Mouse (Mus musculus) neural tube, embryonic 12.5 days (tissue): ENCODE measurements around the gene Id2. TPM values are rescaled to one million over a fixed set of nuclear protein-coding genes. Genes with fewer than 3 reads are reported as not detected.
A peak's percentile ranks its signal among the peaks of the same experiment; 100 is the strongest.

Experiments used
- ATAC-seq: fragments of 200-750 bp; cut with Nextera tagmentation; 2 replicates; pipeline ENCODE4 v1.8.0; 2017; ENCODE audit warnings: low read depth, mild to moderate bottlenecking, moderate TSS enrichment, moderate library complexity; ENCODE audit not compliant: low FRiP score
- H3K27ac ChIP-seq: fragments of 300-500 bp; sonication (generic); 2 replicates; pipeline ENCODE4 v1.5.1; 2016
- H3K27me3 ChIP-seq: fragments of 300-500 bp; sonication (generic); replicated peaks from 2 replicates; pipeline ENCODE4 v1.6.1; 2016; ENCODE audit warnings: mild to moderate bottlenecking
- H3K36me3 ChIP-seq: fragments of 300-500 bp; sonication (generic); 2 replicates; pipeline ENCODE4 v1.6.1; 2016; ENCODE audit warnings: mild to moderate bottlenecking
- H3K4me1 ChIP-seq: fragments of 300-500 bp; sonication (generic); 2 replicates; pipeline ENCODE4 v1.6.1; 2016
- H3K4me2 ChIP-seq: fragments of 300-500 bp; sonication (generic); replicated peaks from 2 replicates; pipeline ENCODE4 v1.6.1; 2016; ENCODE audit warnings: mild to moderate bottlenecking
- H3K4me3 ChIP-seq: fragments of 300-500 bp; sonication (generic); 2 replicates; pipeline ENCODE4 v1.5.1; 2016
- H3K9ac ChIP-seq: fragments of 300-500 bp; sonication (generic); 2 replicates; pipeline ENCODE4 v1.6.1; 2016; ENCODE audit warnings: mild to moderate bottlenecking
- H3K9me3 ChIP-seq: fragments of 300-500 bp; sonication (generic); 2 replicates; pipeline ENCODE4 v1.6.1; 2016; ENCODE audit warnings: mild to moderate bottlenecking
- WGBS: fragments of 180-500 bp; shearing (Covaris S2); methylation state at CpG from one replicate; pipeline ENCODE4 v1.1.7; 2016; 5-methylcytosine and 5-hydroxymethylcytosine counted together
- polyA plus RNA-seq: library from polyadenylated mRNA; unstranded; fragments of >200 nt; fragmentation: Nextera tagmentation; extraction: Ambion mirVana; gene quantifications from 2 replicates; pipeline ENCODE4 v1.2.1, GENCODE M21; 2016

Gene Id2
- polyA plus RNA-seq, 1 experiment from 2014 or later, result 211 TPM

DNA sequence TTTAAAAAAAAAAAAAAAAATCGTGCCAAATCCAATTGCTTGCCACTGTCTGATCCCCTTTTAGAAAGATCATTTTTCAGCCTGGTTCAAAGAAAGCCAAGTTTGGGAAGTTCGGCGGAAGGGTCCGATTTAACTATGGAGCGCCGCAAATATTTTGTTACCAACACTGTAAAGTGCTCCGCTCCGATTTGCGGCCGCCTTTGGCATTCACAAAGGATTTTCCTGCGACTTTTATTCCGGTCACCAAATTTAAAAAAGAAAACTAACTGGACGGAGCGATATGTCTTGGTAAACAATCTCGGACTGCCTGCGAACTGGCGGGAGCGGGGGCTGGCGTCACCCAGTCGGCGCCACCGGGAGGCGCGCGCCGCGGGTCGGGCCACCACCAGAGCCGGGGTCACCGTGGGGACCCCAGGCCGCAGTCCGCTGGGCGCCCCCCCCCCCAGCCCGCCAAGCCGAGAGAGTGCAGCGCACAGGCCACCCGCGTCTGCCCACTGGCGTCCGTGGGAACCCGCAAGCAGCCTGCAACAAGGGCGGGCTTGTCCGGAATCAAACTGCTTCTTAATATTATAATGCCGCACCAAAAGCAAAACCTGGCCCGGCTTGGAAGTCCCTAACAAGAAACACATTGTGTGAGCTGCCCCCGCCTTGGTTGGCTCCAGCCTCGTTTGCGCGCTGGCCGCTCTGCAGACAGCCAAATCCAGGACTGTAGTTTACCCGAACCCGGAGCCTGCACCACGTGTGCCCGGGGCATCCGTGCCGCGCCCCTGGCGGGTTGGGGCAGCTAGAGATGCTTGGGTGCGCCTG is 3.7 kb upstream of the Id2 start:
- Histone ChIP-seq H3K9me3 (no peaks in the 10 kb centered on the region), H3K36me3 (no peaks in the 10 kb centered on the region), H3K27ac (peak overlapping the region; percentile 71; the same call in 1 of the 2 replicates), H3K9ac (peak overlapping the region; percentile 74), H3K4me2 (peak overlapping the region; percentile 96), H3K4me1 (peaks cover 49% of the 10 kb centered on the region), H3K4me3 (peak overlapping the region; percentile 49), H3K27me3 (no peaks in the 10 kb centered on the region)
- under 1% methylated on average over 59 of the region's 59 CpGs for WGBS
- ATAC-seq, result no peak

DNA sequence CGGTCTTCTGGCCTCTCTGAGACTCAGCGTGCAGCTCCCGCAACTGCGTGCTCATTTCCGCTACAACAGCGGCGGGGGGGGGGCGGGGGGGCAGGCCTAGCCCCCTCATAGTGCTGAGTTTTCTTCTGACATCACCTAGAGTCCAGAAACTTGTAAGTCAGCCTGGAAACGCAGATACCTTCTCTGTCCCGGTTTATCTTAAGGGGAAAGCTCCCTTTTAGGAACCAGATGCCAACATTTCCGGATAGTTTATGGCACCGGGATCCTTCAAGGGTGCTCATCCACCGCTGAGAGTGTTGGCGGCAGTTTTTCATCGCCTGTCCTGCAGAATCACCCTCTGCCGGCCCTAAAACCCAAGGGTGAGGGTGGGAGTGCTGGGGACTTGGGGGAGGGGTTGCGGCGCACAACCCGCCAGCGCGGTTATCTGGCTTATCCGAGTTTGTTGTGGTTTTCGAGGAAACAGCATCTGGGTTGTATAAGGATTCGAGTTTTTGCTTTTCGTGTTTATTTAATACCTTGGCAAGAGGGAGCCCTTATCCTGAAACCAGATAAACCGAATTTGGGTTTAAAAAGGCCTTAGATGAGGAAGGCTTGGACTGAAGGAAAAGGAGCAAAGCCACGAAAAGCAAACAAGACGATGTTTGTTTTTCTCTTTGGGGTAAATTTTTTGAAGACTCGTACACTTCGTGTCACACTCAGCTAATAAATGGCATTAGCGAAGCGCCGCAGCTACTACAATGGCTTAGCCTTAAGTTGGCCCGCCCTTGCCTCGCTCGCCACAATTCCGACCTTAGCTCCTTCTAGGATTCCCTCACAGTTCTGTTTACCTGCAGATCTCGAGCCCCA is 2.8 kb upstream of the Id2 start:
- under 1% methylated on average over 38 of the region's 38 CpGs for WGBS
- Histone ChIP-seq H3K9me3 (no peaks in the 10 kb centered on the region), H3K36me3 (no peaks in the 10 kb centered on the region), H3K4me1 (peaks cover 49% of the 10 kb centered on the region), H3K27ac (peak overlapping the region; percentile 91), H3K4me3 (peak overlapping the region; percentile 49), H3K9ac (peak overlapping the region; percentile 47), H3K4me2 (peak overlapping the region; percentile 96), H3K27me3 (no peaks in the 10 kb centered on the region)
- ATAC-seq, result no peak

DNA sequence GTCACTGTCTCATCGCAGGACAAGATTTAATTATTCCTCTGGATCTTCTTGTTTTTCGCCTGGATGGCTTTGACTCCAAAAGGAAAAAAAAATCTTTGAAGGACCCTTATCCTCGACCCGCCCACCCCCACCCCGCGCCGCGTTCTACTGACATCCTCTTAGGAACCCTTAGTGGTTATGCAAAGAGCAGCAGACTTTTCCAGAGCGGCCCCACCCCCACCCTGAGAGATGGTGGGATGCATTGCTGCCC is 2.3 kb upstream of the Id2 start:
- H3K4me1 ChIP-seq, result peaks cover 49% of the 10 kb centered on the region
- peak; percentile 49 for ATAC-seq
- WGBS, result 0% methylated on average over 9 of the region's 9 CpGs
- H3K9ac ChIP-seq, result peak overlapping the region; percentile 47
- peak overlapping the region; percentile 91 for H3K27ac ChIP-seq
- H3K27me3 ChIP-seq, result no peaks in the 10 kb centered on the region
- no peaks in the 10 kb centered on the region for H3K9me3 ChIP-seq
- H3K4me2 ChIP-seq, result peak overlapping the region; percentile 96
- no peaks in the 10 kb centered on the region for H3K36me3 ChIP-seq
- H3K4me3 ChIP-seq, result peak overlapping the region; percentile 49

DNA sequence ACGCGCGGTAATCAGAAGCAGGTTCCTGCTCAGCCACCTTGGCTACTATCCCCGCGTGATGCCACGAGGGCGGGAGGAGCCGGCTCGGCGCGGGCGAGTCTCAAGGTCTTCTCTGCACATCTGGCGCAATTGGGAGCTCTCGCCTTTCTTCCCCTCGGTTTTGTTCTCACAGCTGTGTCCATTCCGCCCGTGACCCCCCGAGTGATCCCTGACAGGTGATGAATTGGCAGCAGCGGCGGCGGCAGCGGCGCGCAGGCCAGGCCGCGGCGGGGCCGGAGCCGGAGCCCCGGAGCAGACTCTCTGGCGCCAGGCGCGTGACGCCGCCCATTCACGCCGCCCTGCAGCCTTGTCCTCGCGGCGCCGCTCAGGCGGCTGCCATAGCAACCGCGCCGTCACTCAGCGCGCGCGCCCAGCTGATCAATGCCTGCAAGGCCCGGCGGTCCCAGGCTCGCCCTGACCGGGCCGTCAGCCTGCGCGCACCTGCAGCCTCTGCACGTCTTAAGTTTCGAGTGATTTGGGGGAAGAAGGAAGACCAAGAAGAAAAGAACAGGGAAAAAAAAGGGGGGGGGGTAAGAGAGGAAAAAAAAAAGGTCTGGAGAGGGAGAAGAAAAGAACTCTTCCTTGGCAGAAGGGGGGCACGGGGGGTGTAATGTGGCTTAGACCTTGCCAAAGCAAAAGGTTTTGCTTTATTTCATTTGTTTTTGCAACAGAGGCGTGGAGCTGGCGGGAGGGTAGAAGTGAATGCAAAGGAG is 1.8 kb upstream of the Id2 start:
- WGBS, result under 1% methylated on average over 61 of the region's 61 CpGs
- Histone ChIP-seq H3K4me2 (peak overlapping the region; percentile 96), H3K27ac (peak overlapping the region; percentile 91), H3K9me3 (no peaks in the 10 kb centered on the region), H3K4me3 (peak overlapping the region; percentile 49), H3K27me3 (no peaks in the 10 kb centered on the region), H3K36me3 (no peaks in the 10 kb centered on the region), H3K9ac (peak overlapping the region; percentile 47), H3K4me1 (peaks cover 52% of the 10 kb centered on the region)
- ATAC-seq, result peak; percentile 80

DNA sequence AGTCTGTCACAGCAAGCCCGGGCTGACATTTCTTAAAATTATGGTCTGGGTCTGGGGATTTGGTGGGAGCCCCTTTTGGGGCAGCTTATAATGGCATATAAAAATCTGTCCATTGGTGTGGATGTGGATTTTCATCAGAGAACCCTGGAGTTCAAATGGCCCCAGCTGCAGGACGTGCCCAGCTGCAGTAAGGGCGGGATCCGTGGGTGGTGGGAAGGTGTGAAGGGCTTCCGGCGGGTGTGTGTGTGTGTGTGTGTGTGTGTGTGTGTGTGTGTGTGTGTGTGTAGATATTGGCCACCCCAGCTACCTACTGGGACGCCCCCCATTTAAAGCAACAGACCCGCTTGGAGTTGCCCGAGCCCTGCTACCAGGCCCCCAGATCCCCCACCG is 1.2 kb upstream of the Id2 start:
- H3K4me1 ChIP-seq, result peaks cover 57% of the 10 kb centered on the region
- ATAC-seq, result peak; percentile 6; the same call in 1 of the 2 replicates
- WGBS, result 1% methylated on average over 10 of the region's 10 CpGs

DNA sequence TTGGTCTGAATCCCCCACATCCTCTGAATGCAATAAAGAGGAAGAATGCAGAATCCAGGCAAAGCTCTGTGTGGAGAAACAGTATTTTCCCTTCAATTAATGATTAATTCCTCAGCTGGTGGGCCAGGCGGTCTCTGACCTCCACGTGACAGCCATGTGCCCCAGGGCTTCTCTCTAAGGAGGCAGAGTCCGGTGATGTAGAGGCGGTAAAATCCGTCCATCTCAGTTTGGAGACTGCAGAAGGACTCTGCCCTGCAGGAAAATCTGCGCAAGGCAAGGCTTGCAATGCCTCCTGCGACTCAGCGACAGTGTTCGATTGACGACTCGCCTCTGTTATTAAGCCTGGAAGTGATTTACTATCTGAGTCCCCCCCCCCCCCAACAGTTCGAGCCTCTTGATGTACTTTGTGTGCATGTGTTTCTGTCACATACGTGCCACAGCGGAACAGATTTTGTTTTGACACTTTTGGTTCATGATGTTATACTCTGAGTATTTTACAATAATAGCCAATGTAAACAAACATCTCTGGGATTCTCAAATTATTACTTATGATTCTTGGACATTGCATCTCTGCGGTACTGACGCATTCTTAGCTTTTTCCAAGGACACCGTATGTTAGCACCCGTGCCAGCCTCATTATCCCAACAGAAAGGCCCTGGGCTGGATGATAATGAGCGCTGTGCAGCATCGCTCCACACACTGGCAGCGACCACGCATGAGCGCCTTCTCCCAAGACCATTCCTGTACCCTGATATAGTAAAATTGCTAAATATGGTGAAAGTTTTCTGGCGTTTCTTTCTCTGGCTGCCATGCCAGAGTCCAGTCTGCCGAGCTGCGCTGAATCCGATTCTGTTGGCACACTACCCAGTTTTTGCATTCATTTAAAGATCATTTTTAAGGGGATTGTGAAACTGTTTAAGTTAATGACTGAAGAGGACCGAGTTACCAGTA is 545 bp upstream of the Id2 start:
- H3K27me3 ChIP-seq, result no peaks in the 10 kb centered on the region
- WGBS, result 2% methylated on average over 28 of the region's 28 CpGs
- H3K36me3 ChIP-seq, result no peaks in the 10 kb centered on the region
- no peaks in the 10 kb centered on the region for H3K9me3 ChIP-seq
- 0 out of 2 replicates have a peak overlapping the region, but pooled peaks have one; percentile 33 for H3K9ac ChIP-seq
- no peak for ATAC-seq
- peaks cover 63% of the 10 kb centered on the region for H3K4me1 ChIP-seq
- peak overlapping the region; percentile 91 for H3K27ac ChIP-seq
- H3K4me3 ChIP-seq, result no peak overlapping the region
- H3K4me2 ChIP-seq, result peak overlapping the region; percentile 96

More for the DNA sequence above, 1.2 kb upstream of the Id2 start:
- Histone ChIP-seq H3K9me3 (no peaks in the 10 kb centered on the region), H3K27me3 (no peaks in the 10 kb centered on the region), H3K36me3 (no peaks in the 10 kb centered on the region), H3K27ac (peak overlapping the region; percentile 91), H3K4me2 (peak overlapping the region; percentile 96), H3K9ac (peak overlapping the region; percentile 47), H3K4me3 (peak overlapping the region; percentile 49)

DNA sequence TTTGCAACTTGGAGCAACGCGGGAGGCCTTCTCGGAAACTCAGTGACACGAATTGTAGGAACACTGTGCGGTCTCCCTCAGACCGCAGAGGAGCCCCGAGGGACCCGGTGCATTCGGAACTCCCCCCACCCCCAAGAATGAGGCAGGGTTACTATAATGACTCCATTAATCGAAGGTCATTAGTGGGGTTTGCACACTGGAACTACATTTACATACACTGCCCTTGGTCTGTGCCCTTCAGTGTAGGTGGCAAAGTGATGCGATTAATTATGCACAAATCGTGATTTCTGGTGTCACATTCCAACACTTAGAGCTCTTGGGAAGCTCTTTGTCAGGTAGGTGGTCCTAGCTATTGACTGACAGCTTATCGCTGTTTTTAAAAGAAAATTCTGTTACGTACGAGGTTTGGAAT is 294 bp downstream of the Id2 start:
- Histone ChIP-seq H3K27ac (peak overlapping the region; percentile 91), H3K27me3 (no peaks in the 10 kb centered on the region), H3K4me2 (peak overlapping the region; percentile 96), H3K9ac (peak overlapping the region; percentile 33), H3K9me3 (no peaks in the 10 kb centered on the region), H3K36me3 (no peaks in the 10 kb centered on the region), H3K4me3 (peak overlapping the region; percentile 69), H3K4me1 (peaks cover 66% of the 10 kb centered on the region)
- no peak for ATAC-seq
- under 1% methylated on average over 15 of the region's 15 CpGs for WGBS

DNA sequence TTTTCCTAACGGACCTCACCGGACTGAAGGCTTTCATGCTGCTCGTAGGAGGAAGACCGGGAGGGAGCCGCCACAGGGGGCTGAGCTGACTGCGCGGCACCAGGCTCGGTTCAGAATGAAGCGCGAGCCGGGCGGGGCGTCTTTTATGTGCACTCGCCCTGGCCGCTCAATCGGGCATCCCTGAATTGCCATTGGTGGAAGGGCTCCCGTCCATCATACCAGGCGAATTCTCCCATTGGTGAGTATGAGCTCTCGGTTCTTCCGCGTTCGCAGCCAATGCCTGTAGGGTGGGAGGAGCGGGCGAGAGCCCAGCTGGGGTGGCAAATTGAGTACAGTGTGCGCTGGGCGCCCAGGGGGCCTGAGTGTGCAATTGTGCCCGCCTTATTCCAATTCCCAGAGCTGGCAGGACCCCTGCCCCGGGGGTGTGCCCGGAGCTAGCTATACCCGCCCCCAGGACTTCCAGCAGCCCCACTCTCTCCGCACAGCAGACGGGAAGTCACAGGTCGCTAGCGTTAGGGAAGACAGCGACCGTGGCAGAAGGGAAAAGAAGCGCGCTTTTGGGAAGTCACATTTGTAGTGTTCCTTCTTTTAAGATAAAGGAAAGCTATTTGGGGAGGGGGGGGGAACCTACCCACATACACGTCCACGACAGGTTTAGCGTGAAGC is 833 bp downstream of the Id2 start:
- ATAC-seq, result peak; percentile 81
- Histone ChIP-seq H3K36me3 (no peaks in the 10 kb centered on the region), H3K9ac (peak overlapping the region; percentile 68), H3K9me3 (no peaks in the 10 kb centered on the region), H3K4me2 (peak overlapping the region; percentile 96), H3K27ac (peak overlapping the region; percentile 75), H3K4me1 (peaks cover 61% of the 10 kb centered on the region), H3K4me3 (peak overlapping the region; percentile 69), H3K27me3 (no peaks in the 10 kb centered on the region)
- under 1% methylated on average over 41 of the region's 41 CpGs for WGBS

DNA sequence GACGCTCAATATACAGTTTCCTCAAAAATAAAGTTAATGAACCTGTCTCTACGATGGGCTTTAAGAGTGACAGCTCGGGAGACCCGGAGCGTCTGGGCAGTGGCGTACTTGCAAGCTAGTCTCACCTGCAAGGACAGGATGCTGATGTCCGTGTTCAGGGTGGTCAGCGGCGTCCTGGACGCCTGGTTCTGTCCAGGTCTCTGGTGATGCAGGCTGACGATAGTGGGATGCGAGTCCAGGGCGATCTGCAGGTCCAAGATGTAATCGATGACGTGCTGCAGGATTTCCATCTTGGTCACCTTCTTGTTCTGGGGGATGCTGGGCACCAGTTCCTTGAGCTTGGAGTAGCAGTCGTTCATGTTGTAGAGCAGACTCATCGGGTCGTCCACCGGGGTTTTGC is 1.4 kb downstream of the Id2 start:
- Histone ChIP-seq H3K4me1 (peaks cover 56% of the 10 kb centered on the region), H3K9ac (peak overlapping the region; percentile 68), H3K4me2 (peak overlapping the region; percentile 96), H3K27ac (no peak overlapping the region), H3K4me3 (peak overlapping the region; percentile 69), H3K9me3 (no peaks in the 10 kb centered on the region), H3K36me3 (no peaks in the 10 kb centered on the region), H3K27me3 (no peaks in the 10 kb centered on the region)
- no peak for ATAC-seq
- under 1% methylated on average over 19 of the region's 19 CpGs for WGBS

DNA sequence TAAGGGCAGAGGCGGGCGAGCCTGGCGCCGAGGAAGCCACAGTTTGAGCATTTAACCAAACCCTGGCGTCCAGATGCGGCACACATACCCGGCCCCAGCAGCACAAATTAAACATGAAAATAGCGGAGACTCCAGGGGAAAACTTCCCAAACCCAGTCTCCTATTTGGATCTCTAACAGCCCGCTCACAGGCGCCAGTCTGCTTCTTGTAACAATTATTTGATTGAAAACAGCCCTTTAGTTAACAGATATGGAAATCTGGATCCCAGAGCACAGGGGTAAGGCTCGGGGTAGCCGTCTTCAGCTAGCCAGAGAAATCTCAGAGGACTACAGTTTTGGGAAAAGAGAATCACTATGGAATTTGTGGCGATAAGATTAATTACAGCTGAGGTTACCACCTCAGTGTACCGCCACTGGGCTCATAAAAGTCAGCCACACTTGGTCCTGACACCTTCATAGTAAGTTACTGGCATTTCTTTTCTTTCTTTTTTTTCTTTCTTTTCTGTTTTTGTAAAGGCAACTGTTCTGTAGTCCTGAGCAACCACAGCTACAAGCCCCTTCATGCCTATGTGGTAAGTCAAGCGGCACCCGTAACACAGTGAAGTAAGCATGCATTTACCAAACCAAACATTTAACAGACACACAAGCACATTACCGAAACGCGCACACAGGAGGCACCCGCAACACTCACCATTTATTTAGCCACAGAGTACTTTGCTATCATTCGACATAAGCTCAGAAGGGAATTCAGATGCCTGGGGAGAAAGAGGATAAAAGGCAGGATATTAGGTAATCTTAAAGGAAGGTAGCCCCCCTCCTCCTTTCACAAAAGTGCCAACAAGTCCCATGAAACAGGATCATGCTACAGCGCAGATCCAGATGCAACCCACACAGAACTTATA is 2.1 kb downstream of the Id2 start:
- Histone ChIP-seq H3K4me3 (peak overlapping the region; percentile 69), H3K27ac (no peak overlapping the region), H3K9me3 (no peaks in the 10 kb centered on the region), H3K4me1 (peaks cover 52% of the 10 kb centered on the region), H3K9ac (peak overlapping the region; percentile 68), H3K27me3 (no peaks in the 10 kb centered on the region), H3K4me2 (peak overlapping the region; percentile 96), H3K36me3 (no peaks in the 10 kb centered on the region)
- ATAC-seq, result no peak
- under 1% methylated on average over 22 of the region's 22 CpGs for WGBS
